Mouse (Mus musculus): Measurements from ENCODE around the gene Atxn1.

- TF ChIP-seq GATA1 (IDR thresholded peaks at IDR 0.05; ENCODE audit: borderline replicate concordance, low read length) (no peak), FLI1 (IDR thresholded peaks at IDR 0.05; ENCODE audit: low read length) (no peak)
Observed at GRCm38 (mm10) chr13:45806600-45807525, 157.9 kb downstream of the Atxn1 start.
